Mouse (Mus musculus): Measurements from ENCODE around the gene Avpr1b. TPM values are rescaled to one million over a fixed set of nuclear protein-coding genes. Genes with fewer than 3 reads are reported as not detected.

Gene Avpr1b
- total RNA-seq, 2 experiments from 2014 or later, result not detected

- peak; percentile 27 for ATAC-seq (replicated peaks; ENCODE audit: low FRiP score, low TSS enrichment, poor library complexity, severe bottlenecking)
Measured at GRCm38 (mm10) chr1:131660716-131661472, 61.9 kb downstream of the Avpr1b start.

Other genes with a start within 250 kb of the Avpr1b start
- gene Srgap2, start 71.9 kb upstream of the Avpr1b start, total RNA-seq (2014; fragmentation: Nextera tagmentation), result 17.4 and 22.6 TPM in 2 replicates
- 7.1 and 7.8 TPM in 2 replicates for gene Srgap2, start 71.9 kb upstream of the Avpr1b start, total RNA-seq (2017)
- gene Fam72a, start 71.3 kb upstream of the Avpr1b start, total RNA-seq (2014; fragmentation: Nextera tagmentation), result 2.6 and 4.1 TPM in 2 replicates
- gene Fam72a, start 71.3 kb upstream of the Avpr1b start, total RNA-seq (2017), result 2.8 and 6.1 TPM in 2 replicates
- gene Ctse, start 39.1 kb downstream of the Avpr1b start, total RNA-seq (2014; fragmentation: Nextera tagmentation), result 337 and 406 TPM in 2 replicates
- 141 and 329 TPM in 2 replicates for gene Ctse, start 39.1 kb downstream of the Avpr1b start, total RNA-seq (2017)
- gene Rab7b, start 89.5 kb downstream of the Avpr1b start, total RNA-seq (2014; fragmentation: Nextera tagmentation), result not detected in 2 replicates
- 1.3 and 1.5 TPM in 2 replicates for gene Rab7b, start 89.5 kb downstream of the Avpr1b start, total RNA-seq (2017)
- gene Slc26a9, start 144.8 kb downstream of the Avpr1b start, total RNA-seq (2014; fragmentation: Nextera tagmentation), result not detected in 2 replicates
- gene Slc26a9, start 144.8 kb downstream of the Avpr1b start, total RNA-seq (2017), result not detected in 2 replicates
- gene Pm20d1, start 198.1 kb downstream of the Avpr1b start, total RNA-seq (2014; fragmentation: Nextera tagmentation), result 0.20 TPM in 1 of 2 replicates, not detected in the other
- gene Pm20d1, start 198.1 kb downstream of the Avpr1b start, total RNA-seq (2017), result not detected in 2 replicates
- 4.1 and 5.2 TPM in 2 replicates for gene Slc41a1, start 228.3 kb downstream of the Avpr1b start, total RNA-seq (2014; fragmentation: Nextera tagmentation)
- gene Slc41a1, start 228.3 kb downstream of the Avpr1b start, total RNA-seq (2017), result 6.1 and 8.2 TPM in 2 replicates